Mouse (Mus musculus) gonadal fat pad, adult 2 months (tissue): ENCODE results near the gene Oog3. TPM values are rescaled to one million over a fixed set of nuclear protein-coding genes. Genes with fewer than 3 reads are reported as not detected.

Experiments
- DNase-seq: peaks from one replicate; pipeline ENCODE4 v3.0.0-alpha.2; 2012; ENCODE audit warnings: low read depth
- polyA plus RNA-seq: library from polyadenylated mRNA; depleted of rRNA; stranded (reverse); fragments of >200 nt; gene quantifications from 2 replicates; pipeline ENCODE4 v1.2.3, GENCODE M21; 2012; rRNA removed

Oog3 gene
- polyA plus RNA-seq: not detected in 2 replicates

GRCm38 (mm10) chr4:144162563-144162962, at the start of gene Oog3:
TSS of gene Oog3 (minus strand) at chr4:144162663.
- no peak for DNase-seq

GRCm38 (mm10) chr4:144190419-144190818, 28.0 kb upstream of the Oog3 start, which contains the start of gene Oog2:
TSS of gene Oog2 (plus strand) at chr4:144190719.
- DNase-seq: no peak

Other genes with a start within 250 kb of the Oog3 start
- gene Pramef25, start 211.6 kb downstream of the Oog3 start, polyA plus RNA-seq: not detected in 2 replicates
- gene Gm13101, start 195.7 kb downstream of the Oog3 start, polyA plus RNA-seq: not detected in 2 replicates
- gene Pramef17, start 168.3 kb downstream of the Oog3 start, polyA plus RNA-seq: not detected in 2 replicates
- not detected in 2 replicates for gene Pramel4, start 103.5 kb downstream of the Oog3 start, polyA plus RNA-seq
- 0.05 TPM in 1 of 2 replicates, not detected in the other for gene Gm13102, start 56.2 kb downstream of the Oog3 start, polyA plus RNA-seq
- not detected in 2 replicates for gene Oog2, start 28.1 kb upstream of the Oog3 start, polyA plus RNA-seq
- gene C87977, start 50.7 kb upstream of the Oog3 start, polyA plus RNA-seq: not detected in 2 replicates
- gene Pramel5, start 117.8 kb upstream of the Oog3 start, polyA plus RNA-seq: 0.05 TPM in 1 of 2 replicates, not detected in the other
- not detected in 2 replicates for gene Gm13128, start 167.6 kb upstream of the Oog3 start, polyA plus RNA-seq
- gene Gm13119, start 195.3 kb upstream of the Oog3 start, polyA plus RNA-seq: not detected in 2 replicates
- not detected in 2 replicates for gene Pramef20, start 215.3 kb upstream of the Oog3 start, polyA plus RNA-seq
- gene Pramef12, start 245.8 kb upstream of the Oog3 start, polyA plus RNA-seq: 5.5 and 6.4 TPM in 2 replicates